Mouse (Mus musculus): ENCODE measurements around the gene Unk.
"Not testable (repeated sequence)": the region's sequence is repeated elsewhere in the genome, so short reads cannot be mapped to it uniquely, and the experiment has no call there.

Gene Unk

DNA sequence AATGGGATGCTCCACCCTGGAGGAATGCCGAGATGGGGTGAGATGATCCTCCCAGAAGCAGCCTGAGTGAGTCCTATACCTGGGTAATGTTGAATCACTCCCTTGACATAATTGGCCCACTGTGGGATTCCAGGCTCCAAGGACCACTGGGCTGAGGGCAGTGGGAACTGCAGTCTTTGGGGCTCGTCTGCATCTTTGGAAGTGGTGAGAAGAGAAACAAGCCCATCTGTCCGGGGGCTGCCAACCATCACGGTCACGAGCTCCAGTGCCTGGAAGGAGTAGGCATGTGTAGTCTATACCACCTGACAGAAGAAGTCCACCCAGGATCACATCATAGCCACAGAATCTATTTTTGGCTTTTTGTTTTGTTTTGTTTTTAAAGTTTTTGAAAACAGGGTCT, 19.2 kb upstream of the Unk start:
- no peak for DNase-seq

DNA sequence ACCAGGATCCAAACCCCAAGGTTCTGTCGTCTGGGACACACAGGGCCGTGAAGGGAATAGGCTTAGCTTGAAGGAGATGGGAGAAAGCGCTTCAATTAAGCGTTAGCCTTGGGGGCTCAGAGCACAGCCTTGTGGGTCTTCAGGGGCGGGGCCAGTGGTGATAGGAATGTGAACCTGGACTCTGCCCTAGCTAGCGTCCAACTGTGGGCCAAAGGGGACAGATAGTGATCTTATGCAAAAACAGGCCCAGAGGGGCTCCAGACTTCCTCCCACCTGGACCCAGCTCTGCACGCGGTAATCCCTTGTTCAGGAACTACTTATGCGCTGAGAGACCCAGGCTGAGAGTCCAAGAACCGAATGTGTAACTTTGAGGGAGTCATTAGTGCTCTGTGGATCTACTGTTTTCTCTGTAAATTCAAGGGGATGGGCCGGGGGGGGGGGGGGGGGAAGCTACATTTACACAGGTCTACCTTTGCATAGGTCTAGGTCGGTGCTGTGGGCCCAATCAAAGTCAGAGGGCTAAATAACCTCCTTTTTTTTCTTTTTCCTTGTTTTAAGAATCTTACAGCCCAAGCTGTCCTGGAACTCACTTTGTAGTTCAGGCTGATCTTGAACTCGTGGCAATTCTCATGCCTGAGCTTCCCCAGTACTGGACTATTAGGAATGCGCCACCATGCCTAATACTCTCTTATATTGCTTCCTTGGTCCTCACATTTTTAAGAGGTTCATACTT, 18.4 kb upstream of the Unk start:
- DNase-seq, result no peak

GRCm38 (mm10) chr11:116012262-116012947, 17.7 kb upstream of the Unk start, which contains the start of gene Galk1:
Galk1 (minus strand) TSS chr11:116012719.
- DNase-seq, result peak; percentile 93 to 97

DNA sequence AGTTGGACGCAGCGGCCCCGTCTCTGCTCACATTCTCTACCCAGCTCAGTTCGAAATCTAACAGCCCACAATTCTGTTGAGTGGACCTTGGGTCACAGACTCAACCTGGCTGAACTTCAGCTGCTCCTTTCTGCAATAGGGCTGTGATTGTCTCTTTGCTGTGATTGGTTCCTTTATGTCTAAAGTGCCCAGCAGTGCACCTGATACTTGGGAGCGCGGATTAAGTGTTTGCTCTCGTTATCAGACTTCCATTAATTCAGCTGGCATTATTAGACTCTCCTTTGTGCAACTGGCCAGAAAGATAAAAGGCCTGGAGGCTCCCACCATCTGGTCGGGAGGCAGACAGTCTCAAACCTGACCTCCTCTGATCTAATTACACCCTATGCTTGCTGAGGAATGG, 15.3 kb upstream of the Unk start:
- DNase-seq, result no peak

DNA sequence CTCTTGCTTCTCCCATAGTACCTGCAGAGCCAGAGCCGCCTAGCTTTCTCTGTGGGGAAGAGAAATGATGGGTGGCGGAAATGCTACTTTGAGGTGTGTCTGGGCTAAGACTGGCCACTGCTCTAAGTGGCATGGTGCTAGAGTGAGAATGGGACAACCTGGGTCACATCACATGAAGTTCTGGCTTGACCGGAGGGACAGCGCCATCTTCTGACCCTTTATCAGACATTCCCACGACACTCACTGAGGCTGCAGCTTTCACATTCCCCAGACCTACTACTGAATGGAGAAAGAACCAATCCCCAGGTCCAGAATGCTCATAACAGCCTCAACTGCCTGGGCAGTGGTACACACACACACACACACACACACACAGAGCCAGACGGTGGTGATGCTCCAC, 12.0 kb upstream of the Unk start:
- peak; percentile 59 to 74 for DNase-seq

DNA sequence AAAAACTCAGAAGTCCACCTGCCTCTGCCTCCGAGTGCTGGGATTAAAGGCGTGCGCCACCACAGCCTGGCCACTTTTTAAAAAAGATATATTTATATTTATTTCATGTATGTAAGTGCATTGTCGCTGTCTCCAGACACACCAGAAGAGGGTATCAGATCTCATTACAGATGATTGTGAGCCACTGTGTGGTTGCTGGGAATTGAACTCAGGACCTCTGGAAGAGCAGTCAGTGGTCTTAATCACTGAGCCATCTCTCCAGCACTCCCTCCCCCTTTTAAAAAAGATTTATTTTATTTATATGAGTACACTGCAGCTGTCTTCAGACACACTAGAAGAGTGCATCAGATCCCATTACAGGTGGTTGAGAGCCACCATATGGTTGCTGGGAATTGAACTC, 11.3 kb upstream of the Unk start:
- not testable (repeated sequence) for DNase-seq

DNA sequence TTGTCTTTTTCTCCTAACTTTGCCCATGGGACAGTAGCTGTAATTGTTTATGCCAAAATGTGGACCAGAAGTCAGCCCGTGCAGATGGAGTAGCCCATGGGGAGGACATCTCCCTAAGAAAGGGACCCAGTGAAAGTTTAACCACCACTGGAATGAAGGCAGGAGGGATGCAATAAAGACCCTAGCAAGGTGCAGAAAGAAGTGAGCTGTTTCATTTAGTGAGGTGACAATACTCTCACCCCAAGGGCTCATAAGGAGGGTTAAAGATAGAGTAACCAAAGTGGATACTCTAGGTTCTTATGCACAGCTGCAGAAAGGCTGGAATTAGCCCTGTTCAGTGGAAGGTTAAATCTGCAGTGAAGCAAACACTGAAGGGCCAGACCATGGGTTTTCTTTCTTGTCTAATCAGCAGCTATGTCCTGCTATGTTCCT, 10.7 kb upstream of the Unk start:
- no peak for DNase-seq

- no peak for DNase-seq
Observed at GRCm38 (mm10) chr11:116019976-116020411, 10.1 kb upstream of the Unk start.

- DNase-seq, result no peak
Observed at GRCm38 (mm10) chr11:116020519-116020922, 9.6 kb upstream of the Unk start.

- no peak for DNase-seq
Observed at GRCm38 (mm10) chr11:116021328-116022220, 8.5 kb upstream of the Unk start.

DNA sequence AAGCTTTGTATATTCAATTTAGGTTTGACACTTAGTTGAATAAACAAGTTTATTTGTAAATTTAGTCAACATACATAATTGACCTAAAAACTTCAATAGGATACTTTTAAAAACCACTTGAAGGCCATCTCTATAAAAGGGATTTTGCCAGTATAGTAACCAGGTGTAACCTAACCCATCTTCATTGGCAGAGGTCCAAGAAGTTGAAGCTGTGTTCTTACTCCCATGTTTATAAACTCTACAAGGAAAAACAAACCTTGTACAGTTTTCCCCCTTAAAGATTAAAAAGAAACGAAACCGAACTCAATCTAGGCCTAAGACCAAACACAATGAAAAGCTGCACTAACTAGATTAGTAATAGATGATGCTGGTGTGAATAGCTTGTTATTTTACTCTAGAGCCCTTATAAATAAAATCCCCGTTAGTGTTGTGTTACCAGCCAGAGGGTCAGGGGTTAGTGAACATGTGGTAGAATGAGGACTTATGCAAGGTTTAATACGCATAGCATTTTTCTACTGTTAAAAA, 7.8 kb upstream of the Unk start:
- no peak for DNase-seq

DNA sequence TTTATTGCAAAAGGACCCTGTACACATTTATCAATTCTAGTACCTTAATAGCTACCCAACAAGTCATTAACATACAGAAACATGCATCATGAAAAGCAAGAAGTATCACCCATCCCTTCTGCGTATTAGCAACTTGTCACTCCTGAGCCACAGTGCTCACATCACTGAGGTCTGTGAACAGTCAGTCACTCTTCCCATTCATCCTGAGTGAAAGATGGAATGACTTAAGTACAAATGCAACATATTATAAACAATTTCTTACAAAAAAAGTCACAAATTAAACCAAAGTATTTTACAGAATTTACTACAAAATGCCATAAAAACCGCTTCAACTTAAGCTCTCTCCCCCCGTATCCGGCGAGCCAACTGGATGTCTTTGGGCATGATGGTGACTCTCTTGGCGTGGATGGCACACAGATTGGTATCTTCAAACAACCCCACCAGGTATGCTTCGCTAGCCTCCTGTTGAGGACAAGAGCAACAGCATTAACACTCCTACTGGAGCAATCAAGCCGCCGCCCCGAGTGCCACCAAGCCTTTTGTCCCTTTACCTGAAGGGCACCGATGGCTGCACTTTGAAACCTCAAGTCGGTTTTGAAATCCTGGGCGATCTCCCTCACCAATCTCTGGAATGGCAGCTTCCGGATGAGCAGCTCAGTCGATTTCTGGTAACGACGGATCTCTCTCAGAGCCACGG, 6.9 kb upstream of the Unk start:
- DNase-seq, result not testable (repeated sequence)

DNA sequence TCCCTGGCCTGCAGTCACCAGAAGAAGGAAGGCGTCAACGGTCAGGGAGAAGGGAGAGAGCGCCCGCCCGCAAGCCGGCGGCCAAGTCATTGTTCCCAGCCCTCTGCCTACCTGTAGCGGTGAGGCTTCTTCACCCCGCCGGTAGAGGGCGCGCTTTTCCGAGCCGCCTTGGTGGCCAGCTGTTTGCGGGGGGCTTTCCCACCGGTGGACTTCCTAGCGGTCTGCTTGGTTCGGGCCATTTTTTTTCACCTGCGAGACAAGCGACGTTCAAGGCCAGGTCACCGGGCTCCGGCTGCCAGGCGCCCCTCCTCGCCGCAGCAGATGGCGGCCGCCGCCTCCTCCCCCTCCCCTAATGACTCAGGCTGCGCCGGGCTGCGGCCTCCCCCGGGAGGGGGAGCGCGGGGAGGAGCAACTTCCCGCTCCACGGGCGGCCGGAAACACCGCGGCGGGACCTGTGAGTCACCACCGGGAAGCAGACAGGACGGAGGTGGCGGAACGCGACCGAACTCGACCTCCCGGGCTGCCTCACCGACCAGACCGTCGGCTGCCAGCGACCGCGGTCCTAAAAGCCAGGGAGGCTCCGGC, 6.3 kb upstream of the Unk start:
- DNase-seq, result peak; percentile 86 to 90

GRCm38 (mm10) chr11:116024356-116024808, 5.7 kb upstream of the Unk start:
- peak; percentile 97 to 99 for DNase-seq

DNA sequence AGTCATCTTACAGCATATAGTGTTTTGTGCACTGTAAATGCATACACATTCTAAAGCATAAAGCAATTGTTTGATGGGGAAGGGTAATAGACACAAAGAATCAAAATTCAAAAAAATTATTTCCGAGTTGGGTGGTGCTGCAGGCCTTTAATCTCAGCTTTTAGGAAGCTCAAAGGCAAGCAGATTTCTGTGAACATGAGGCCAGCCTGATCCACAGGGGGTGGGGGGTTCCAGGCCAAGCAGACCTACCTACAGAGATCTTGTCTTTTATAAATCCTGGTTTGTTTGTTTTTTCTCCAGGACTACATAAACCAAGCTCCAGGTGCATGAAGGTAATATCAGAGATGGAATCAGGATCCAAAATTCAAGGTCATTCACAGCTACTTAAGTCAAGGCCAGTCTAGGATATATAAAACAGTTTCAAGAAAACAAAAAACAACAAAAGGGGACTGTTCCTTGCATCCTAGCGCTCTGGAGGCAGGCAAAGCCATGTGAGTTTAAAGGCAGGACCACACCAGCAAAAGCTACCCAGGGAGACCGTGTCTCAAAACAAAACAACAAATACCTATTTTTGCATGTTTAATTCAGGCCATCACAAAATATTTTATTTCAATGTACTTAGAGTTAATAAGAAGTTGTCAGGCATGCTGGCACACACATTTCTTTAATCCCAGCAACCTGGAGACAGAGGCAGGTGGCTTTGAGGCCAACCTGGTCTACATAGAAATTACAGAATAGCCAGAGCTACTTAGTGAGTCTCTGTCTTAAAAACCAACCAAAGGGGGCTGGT, 4.9 kb upstream of the Unk start:
- no peak for DNase-seq

DNA sequence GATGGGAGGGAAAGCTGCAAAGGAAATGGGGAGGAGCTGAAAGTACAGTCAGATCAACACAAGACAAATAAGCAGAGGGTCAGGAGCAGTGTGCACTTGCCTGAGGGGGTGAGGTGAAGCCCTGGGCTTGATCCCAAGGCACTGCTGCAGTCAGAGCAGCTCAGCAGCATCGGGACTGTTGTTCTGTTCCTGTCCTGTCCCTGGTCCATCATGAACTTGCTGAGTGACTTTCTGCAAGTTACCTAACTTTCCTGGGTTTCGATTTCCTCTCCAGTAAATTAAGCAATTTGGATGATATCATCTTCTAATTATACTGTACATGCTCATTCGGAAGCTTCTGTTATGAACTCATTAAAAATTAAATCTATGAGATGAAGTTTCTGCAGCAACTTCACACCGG, 2.4 kb upstream of the Unk start, which contains the start of gene H3f3b:
Gene H3f3b (minus strand): TSS at position 207 of the 400 bp plus-strand sequence.
- no peak for DNase-seq

DNA sequence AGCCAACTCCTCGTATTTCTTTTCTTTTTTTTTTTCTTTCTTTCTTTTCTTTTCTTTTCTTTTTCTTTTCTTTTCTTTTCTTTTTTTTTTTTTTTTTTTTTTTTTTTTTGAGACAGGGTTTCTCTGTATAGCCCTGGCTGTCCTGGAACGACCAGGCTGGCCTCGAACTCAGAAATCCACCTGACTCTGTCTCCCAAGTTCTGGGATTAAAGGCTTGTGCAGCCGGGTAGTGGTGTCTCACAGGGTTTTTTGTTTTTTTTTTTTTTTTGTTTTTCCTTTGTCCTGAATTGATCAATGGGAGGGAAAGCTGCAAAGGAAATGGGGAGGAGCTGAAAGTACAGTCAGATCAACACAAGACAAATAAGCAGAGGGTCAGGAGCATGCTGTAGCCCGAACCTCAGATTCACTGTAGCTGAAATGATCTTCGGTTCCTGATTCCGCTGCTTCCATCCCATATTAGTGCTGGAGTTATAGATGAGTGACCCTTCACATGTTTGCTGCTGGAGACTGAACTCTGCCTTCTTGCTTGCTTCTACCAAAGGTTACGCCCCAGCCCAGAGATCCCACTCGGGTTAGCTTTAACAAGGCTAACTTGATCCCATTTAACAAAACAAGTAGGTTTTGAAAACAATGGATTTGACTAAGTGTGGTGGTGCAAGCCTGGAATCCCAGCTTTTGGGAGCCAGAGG, 1.8 kb upstream of the Unk start:
- no peak for DNase-seq

GRCm38 (mm10) chr11:116029086-116029865, 846 bp upstream of the Unk start:
- no peak for DNase-seq

All from lung, postnatal 4 days (tissue).